Mouse (Mus musculus) embryonic facial prominence, embryonic 12.5 days (tissue): ENCODE data around the gene Gm45140. TPM values are rescaled to one million over a fixed set of nuclear protein-coding genes. Genes with fewer than 3 reads are reported as not detected.
"Not testable (repeated sequence)": the region's sequence is repeated elsewhere in the genome, so short reads cannot be mapped to it uniquely, and the experiment has no call there.

Source experiments
- ATAC-seq: fragments of 200-750 bp; cut with Nextera tagmentation; 2 replicates; pipeline ENCODE4 v1.8.0; 2017; ENCODE audit not compliant: insufficient number of reproducible peaks, insufficient read depth, low FRiP score, low TSS enrichment
- H3K27ac ChIP-seq: fragments of 300-500 bp; sonication (generic); 2 replicates; pipeline ENCODE4 v1.5.1; 2016; ENCODE audit warnings: mild to moderate bottlenecking
- H3K27me3 ChIP-seq: fragments of 300-500 bp; sonication (generic); 2 replicates; pipeline ENCODE4 v1.6.1; 2016; ENCODE audit warnings: mild to moderate bottlenecking, moderate library complexity
- H3K36me3 ChIP-seq: fragments of 300-500 bp; sonication (generic); 2 replicates; pipeline ENCODE4 v1.6.1; 2016; ENCODE audit warnings: mild to moderate bottlenecking
- H3K4me1 ChIP-seq: fragments of 300-500 bp; sonication (generic); 2 replicates; pipeline ENCODE4 v1.6.1; 2016
- H3K4me2 ChIP-seq: fragments of 300-500 bp; sonication (generic); replicated peaks from 2 replicates; pipeline ENCODE4 v1.6.1; 2016; ENCODE audit warnings: mild to moderate bottlenecking, moderate library complexity
- H3K4me3 ChIP-seq: fragments of 300-500 bp; sonication (generic); 2 replicates; pipeline ENCODE4 v1.5.1; 2016; ENCODE audit warnings: mild to moderate bottlenecking
- H3K9ac ChIP-seq: fragments of 300-500 bp; sonication (generic); 2 replicates; pipeline ENCODE4 v1.6.1; 2016; ENCODE audit warnings: mild to moderate bottlenecking, moderate library complexity
- H3K9me3 ChIP-seq: fragments of 300-500 bp; sonication (generic); 2 replicates; pipeline ENCODE4 v1.6.1; 2016; ENCODE audit warnings: mild to moderate bottlenecking, moderate library complexity
- WGBS: fragments of 180-500 bp; shearing (Covaris S2); methylation state at CpG from one replicate; pipeline ENCODE4 v1.1.7; 2016; 5-methylcytosine and 5-hydroxymethylcytosine counted together
- polyA plus RNA-seq: library from polyadenylated mRNA; unstranded; fragments of >200 nt; fragmentation: Nextera tagmentation; extraction: Ambion mirVana; gene quantifications from 2 replicates; pipeline ENCODE4 v1.2.1, GENCODE M21; 2016

The Gm45140 gene
- polyA plus RNA-seq, 1 experiment from 2014 or later = 4.2 TPM

GRCm38 (mm10) chr6:87780546-87781301, 54.9 kb downstream of the Gm45140 start:
- Histone ChIP-seq H3K4me1 (no peaks in the 10 kb centered on the region), H3K9ac (no peak overlapping the region), H3K4me2 (no peak overlapping the region), H3K36me3 (no peaks in the 10 kb centered on the region), H3K9me3 (no peaks in the 10 kb centered on the region), H3K27ac (no peak overlapping the region), H3K4me3 (no peak overlapping the region), H3K27me3 (no peaks in the 10 kb centered on the region)
- no peak for ATAC-seq
- WGBS = 78% methylated on average over 10 of the region's 10 CpGs

GRCm38 (mm10) chr6:87779174-87780165, 56.1 kb downstream of the Gm45140 start:
- no peak overlapping the region for H3K4me2 ChIP-seq
- H3K4me1 ChIP-seq = no peaks in the 10 kb centered on the region
- H3K36me3 ChIP-seq = no peaks in the 10 kb centered on the region
- no peaks in the 10 kb centered on the region for H3K27me3 ChIP-seq
- WGBS = 83% methylated on average over 11 of the region's 11 CpGs
- no peak overlapping the region for H3K4me3 ChIP-seq
- no peaks in the 10 kb centered on the region for H3K9me3 ChIP-seq
- H3K27ac ChIP-seq = no peak overlapping the region
- no peak overlapping the region for H3K9ac ChIP-seq
- no peak for ATAC-seq

DNA sequence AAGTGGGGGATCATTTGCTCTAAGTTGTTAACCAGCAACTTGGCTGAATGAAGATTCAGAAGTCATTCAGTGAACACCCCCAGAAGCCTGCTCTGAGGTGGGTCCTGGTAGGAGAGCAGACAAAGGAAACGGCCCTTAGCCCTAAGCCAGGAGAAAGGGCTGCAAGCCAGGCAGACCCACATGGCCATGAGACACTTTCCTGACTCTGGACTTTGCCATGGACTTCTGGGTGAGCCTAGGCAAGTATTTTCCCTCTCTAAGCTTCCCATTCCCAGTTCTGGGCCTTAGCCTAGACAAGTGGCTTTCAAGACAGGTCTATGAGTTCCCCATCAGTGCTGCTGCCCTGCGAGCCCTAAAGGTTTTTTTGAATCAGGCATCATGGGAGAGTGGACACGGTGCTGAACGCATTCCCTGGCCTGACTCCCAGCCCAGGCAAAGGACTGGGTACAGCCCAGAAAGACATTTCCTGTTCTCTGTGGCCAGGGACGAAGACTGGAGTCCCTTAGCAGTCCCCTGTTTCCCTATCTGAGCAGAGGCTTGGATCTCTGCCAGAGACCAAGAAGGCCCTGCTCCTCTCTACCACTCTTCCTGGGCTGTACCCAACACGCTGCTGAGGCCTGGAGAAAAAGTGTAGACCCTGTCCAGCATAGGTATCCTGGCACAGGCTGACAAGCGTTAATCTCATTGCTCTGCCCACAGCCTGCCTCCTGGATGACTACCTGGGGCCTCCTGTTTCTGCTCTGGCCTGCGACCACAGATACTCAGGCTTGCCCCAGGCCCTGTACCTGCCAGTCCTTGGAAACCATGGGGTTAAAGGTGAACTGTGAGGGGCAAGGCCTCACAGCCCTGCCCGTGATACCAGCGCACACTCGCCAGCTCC, 57.1 kb downstream of the Gm45140 start:
- no peaks in the 10 kb centered on the region for H3K36me3 ChIP-seq
- no peak overlapping the region for H3K27ac ChIP-seq
- no peak for ATAC-seq
- no peaks in the 10 kb centered on the region for H3K4me1 ChIP-seq
- H3K27me3 ChIP-seq = no peaks in the 10 kb centered on the region
- H3K9ac ChIP-seq = no peak overlapping the region
- 73% methylated on average over 11 of the region's 11 CpGs for WGBS
- no peaks in the 10 kb centered on the region for H3K9me3 ChIP-seq
- H3K4me2 ChIP-seq = no peak overlapping the region
- H3K4me3 ChIP-seq = no peak overlapping the region

DNA sequence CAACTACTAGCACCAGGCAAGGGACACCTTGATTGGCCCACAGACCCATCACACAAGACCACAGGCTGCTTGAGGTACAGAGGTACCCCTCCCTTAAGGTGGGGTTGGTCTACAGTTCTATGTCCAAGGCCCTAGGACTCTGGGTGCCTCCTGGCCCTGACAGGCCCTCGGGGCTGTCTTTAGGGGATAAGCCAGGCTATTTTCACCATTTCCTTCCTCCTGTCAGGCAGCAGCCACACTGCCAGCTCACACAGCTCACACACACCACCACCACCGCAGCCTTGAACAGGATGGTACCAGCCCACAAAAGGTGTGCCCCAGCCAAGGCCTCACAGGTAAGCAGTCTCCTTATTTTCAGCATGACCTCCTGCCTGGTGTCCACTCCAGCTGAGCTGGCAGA, 57.8 kb downstream of the Gm45140 start, which contains the start of gene Gp9:
Gene Gp9, plus strand, starts transcription at position 231 of the 400 bp plus-strand sequence.
- no peak within 1 kb of the TSS for H3K9ac ChIP-seq
- no peak within 1 kb of the TSS for H3K4me3 ChIP-seq
- ATAC-seq = no peak
- no peaks in the 10 kb centered on the region for H3K27me3 ChIP-seq
- no peaks in the 10 kb centered on the region for H3K36me3 ChIP-seq
- no peaks in the 10 kb centered on the region for H3K9me3 ChIP-seq
- H3K4me2 ChIP-seq = no peak within 1 kb of the TSS
- H3K4me1 ChIP-seq = no peaks in the 10 kb centered on the region
- WGBS = 74% methylated on average over 2 of the region's 2 CpGs
- H3K27ac ChIP-seq = no peak within 1 kb of the TSS

GRCm38 (mm10) chr6:87776663-87777062, 58.9 kb downstream of the Gm45140 start:
- Histone ChIP-seq H3K27me3 (no peaks in the 10 kb centered on the region), H3K27ac (no peak overlapping the region), H3K4me2 (no peak overlapping the region), H3K36me3 (no peaks in the 10 kb centered on the region), H3K4me1 (no peaks in the 10 kb centered on the region), H3K4me3 (no peak overlapping the region), H3K9me3 (no peaks in the 10 kb centered on the region), H3K9ac (no peak overlapping the region)
- no peak for ATAC-seq
- WGBS = 75% methylated on average over 1 of the region's 1 CpGs

- Histone ChIP-seq H3K9ac (no peak overlapping the region), H3K36me3 (no peaks in the 10 kb centered on the region), H3K27me3 (no peaks in the 10 kb centered on the region), H3K4me2 (no peak overlapping the region), H3K4me3 (no peak overlapping the region), H3K9me3 (no peaks in the 10 kb centered on the region), H3K27ac (no peak overlapping the region), H3K4me1 (no peaks in the 10 kb centered on the region)
- WGBS = 67% methylated on average over 3 of the region's 3 CpGs
- no peak for ATAC-seq
Observed at GRCm38 (mm10) chr6:87775588-87776245, 59.9 kb downstream of the Gm45140 start.

DNA sequence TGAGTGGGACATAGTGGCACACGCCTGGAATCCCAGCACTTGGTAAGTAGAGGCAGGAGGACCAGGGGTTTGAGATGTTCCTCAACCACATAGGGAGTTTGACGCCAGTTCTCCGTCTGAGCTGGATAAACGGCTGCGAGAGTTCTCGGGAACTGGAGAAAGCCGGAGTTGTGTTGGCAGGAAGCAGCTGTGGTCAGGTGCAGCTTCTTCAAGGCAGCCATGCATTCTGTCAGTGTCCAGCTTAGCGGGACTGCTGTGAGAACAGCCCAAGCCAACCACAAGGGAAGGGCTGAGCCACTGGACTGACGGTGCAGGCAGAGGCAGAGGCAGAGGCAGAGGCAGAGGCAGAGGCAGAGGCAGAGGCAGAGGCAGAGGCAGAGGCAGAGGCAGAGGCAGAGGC, 60.7 kb downstream of the Gm45140 start:
- H3K36me3 ChIP-seq = no peaks in the 10 kb centered on the region
- H3K27ac ChIP-seq = no peak overlapping the region
- H3K4me2 ChIP-seq = no peak overlapping the region
- 86% methylated on average over 9 of the region's 9 CpGs for WGBS
- H3K27me3 ChIP-seq = no peaks in the 10 kb centered on the region
- ATAC-seq = no peak
- no peak overlapping the region for H3K9ac ChIP-seq
- no peak overlapping the region for H3K4me3 ChIP-seq
- no peaks in the 10 kb centered on the region for H3K4me1 ChIP-seq
- H3K9me3 ChIP-seq = no peaks in the 10 kb centered on the region

- 66% methylated on average over 1 of the region's 1 CpGs for WGBS
Observed at GRCm38 (mm10) chr6:87774466-87774865, 61.1 kb downstream of the Gm45140 start.

DNA sequence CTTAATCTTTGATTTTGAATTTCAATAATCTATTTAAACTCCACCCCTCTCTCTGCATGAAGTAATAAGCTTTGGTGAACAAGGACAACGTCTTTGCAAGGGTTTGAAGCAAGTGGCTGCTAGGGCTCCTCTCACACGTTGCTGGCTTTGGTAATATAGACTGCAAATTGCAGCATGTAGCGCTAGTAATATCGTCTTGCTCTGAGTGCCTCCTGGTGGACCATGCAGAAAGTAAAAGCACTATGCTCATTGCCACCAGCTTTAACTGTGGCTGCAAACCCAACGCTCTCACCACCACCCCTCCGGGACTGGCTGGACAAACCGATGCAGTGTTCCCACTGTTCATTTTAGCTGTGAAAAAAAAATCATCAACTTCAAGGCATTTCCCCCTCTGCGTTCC, 65.0 kb downstream of the Gm45140 start:
- no peaks in the 10 kb centered on the region for H3K9me3 ChIP-seq
- WGBS = 63% methylated on average over 8 of the region's 8 CpGs
- H3K4me1 ChIP-seq = no peaks in the 10 kb centered on the region
- no peak overlapping the region for H3K4me2 ChIP-seq
- H3K9ac ChIP-seq = no peak overlapping the region
- no peak overlapping the region for H3K27ac ChIP-seq
- no peaks in the 10 kb centered on the region for H3K36me3 ChIP-seq
- no peak overlapping the region for H3K4me3 ChIP-seq
- no peaks in the 10 kb centered on the region for H3K27me3 ChIP-seq
- no peak for ATAC-seq

More at GRCm38 (mm10) chr6:87774466-87774865, 61.1 kb downstream of the Gm45140 start:
- Histone ChIP-seq H3K9me3 (no peaks in the 10 kb centered on the region), H3K4me3 (no peak overlapping the region), H3K9ac (no peak overlapping the region), H3K4me2 (no peak overlapping the region), H3K36me3 (no peaks in the 10 kb centered on the region), H3K27me3 (no peaks in the 10 kb centered on the region), H3K4me1 (no peaks in the 10 kb centered on the region), H3K27ac (no peak overlapping the region)
- no peak for ATAC-seq

DNA sequence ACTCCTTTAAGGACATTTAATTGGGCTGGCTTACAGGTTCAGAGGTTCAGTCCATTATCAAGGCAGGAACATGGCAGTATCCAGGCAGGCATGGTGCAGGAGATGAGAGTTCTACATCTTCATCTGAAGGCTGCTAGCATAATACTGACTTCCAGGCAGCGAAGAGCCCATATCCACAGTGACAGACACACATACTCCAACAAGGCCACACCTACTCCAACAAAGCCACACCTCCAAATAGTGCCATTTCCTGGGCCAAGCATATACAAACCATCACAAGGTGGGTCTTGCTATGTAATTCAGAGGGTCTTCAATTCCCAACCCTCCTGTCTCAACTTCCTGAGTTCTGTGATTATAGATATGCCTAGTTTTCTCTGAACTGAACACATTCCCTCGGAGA, 71.3 kb downstream of the Gm45140 start:
- not testable (repeated sequence) for ATAC-seq, H3K27me3 ChIP-seq
- WGBS = 98% methylated on average over 2 of the region's 2 CpGs

More for the DNA sequence above, 71.3 kb downstream of the Gm45140 start:
- not testable (repeated sequence) for H3K9me3 ChIP-seq, H3K9ac ChIP-seq, H3K4me2 ChIP-seq, H3K27ac ChIP-seq, H3K4me1 ChIP-seq, H3K4me3 ChIP-seq, H3K36me3 ChIP-seq
